Mouse (Mus musculus) lung, postnatal 0 days (tissue): ENCODE data around the gene Fance. TPM values are rescaled to one million over a fixed set of nuclear protein-coding genes. Genes with fewer than 3 reads are reported as not detected.
"Not testable (repeated sequence)": the region's sequence is repeated elsewhere in the genome, so short reads cannot be mapped to it uniquely, and the experiment has no call there.

Experiments used
- ATAC-seq: fragments of 200-750 bp; cut with Nextera tagmentation; 2 replicates; pipeline ENCODE4 v1.8.0; 2017; ENCODE audit warnings: moderate library complexity
- DNase-seq: peaks from one replicate; pipeline ENCODE4 v3.0.0-alpha.2; 2016; ENCODE audit warnings: low spot score
- H3K27ac ChIP-seq: fragments of 300-500 bp; sonication (generic); 2 replicates; pipeline ENCODE4 v1.5.1; 2014; ENCODE audit warnings: antibody characterized with exemption, mild to moderate bottlenecking, low read length, mixed read lengths
- H3K27me3 ChIP-seq: fragments of 300-500 bp; sonication (generic); replicated peaks from 2 replicates; pipeline ENCODE4 v1.6.1; 2014; ENCODE audit warnings: low read length, mixed read lengths; ENCODE audit not compliant: insufficient read depth
- H3K36me3 ChIP-seq: fragments of 300-500 bp; sonication (generic); 2 replicates; pipeline ENCODE4 v1.6.1; 2014; ENCODE audit warnings: low read length, mixed read lengths; ENCODE audit not compliant: insufficient read depth
- H3K4me1 ChIP-seq: fragments of 300-500 bp; sonication (generic); 2 replicates; pipeline ENCODE4 v1.6.1; 2014; ENCODE audit warnings: antibody characterized with exemption, low read depth, low read length, mixed read lengths; ENCODE audit not compliant: insufficient read depth
- H3K4me2 ChIP-seq: fragments of 300-500 bp; sonication (generic); replicated peaks from 2 replicates; pipeline ENCODE4 v1.6.1; 2014; ENCODE audit warnings: low read depth, mild to moderate bottlenecking, low read length, moderate library complexity, mixed read lengths
- H3K4me3 ChIP-seq: fragments of 300-500 bp; sonication (generic); 2 replicates; pipeline ENCODE4 v1.5.1; 2014; ENCODE audit warnings: low read depth, low read length
- H3K9ac ChIP-seq: fragments of 300-500 bp; sonication (generic); replicated peaks from 2 replicates; pipeline ENCODE4 v1.6.1; 2014; ENCODE audit warnings: low read depth, mild to moderate bottlenecking
- H3K9me3 ChIP-seq: fragments of 300-500 bp; sonication (generic); 2 replicates; pipeline ENCODE4 v1.6.1; 2016; ENCODE audit warnings: low read length, mixed read lengths
- CTCF ChIP-seq: IDR thresholded peaks from 2 replicates; pipeline ENCODE4 v1.5.1; 2016; ENCODE audit warnings: antibody characterized with exemption, mild to moderate bottlenecking
- EP300 ChIP-seq: IDR thresholded peaks from 2 replicates; pipeline ENCODE4 v1.6.1; 2016; ENCODE audit warnings: antibody characterized with exemption, mild to moderate bottlenecking, control low read depth
- WGBS: fragments of 180-500 bp; shearing (Covaris S2); extraction: QIAGEN DNeasy Blood & Tissue Kit; methylation state at CpG from one replicate; pipeline ENCODE4 v1.1.7; 2014; 5-methylcytosine and 5-hydroxymethylcytosine counted together
- polyA plus RNA-seq: library from polyadenylated mRNA; unstranded; fragments of >200 nt; fragmentation: Nextera tagmentation; extraction: Ambion mirVana; gene quantifications from 2 replicates; pipeline ENCODE4 v1.2.1, GENCODE M21; 2015

Fance gene
- polyA plus RNA-seq, 1 experiment from 2014 or later = 24.3 TPM

DNA sequence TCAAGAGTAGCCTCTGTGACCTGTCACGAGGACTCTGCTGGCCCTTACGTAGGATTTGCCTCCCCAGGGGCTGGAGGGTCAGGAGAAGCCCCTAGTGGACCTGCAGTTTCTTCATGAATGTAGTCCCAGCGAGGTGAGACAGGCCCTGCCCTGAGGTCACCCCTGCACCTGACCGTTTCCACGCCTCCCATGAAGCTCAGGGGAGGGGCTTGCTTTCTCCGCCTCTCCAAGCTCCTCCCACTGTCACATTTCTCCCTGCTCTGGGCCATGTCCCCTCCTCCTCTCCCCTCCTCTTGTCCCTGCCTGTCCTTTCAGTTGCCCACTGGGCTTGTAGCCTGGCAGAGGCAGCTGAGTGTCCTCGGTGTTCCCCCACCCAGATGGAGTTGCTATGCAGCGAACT, 3.8 kb downstream of the Fance start:
- Histone ChIP-seq H3K4me2 (no peak overlapping the region), H3K9ac (no peak overlapping the region), H3K4me1 (peaks cover 3% of the 10 kb centered on the region; the same call in 1 of the 2 replicates), H3K27me3 (no peaks in the 10 kb centered on the region), H3K4me3 (no peak overlapping the region), H3K27ac (no peak overlapping the region), H3K9me3 (no peaks in the 10 kb centered on the region), H3K36me3 (peaks cover 14% of the 10 kb centered on the region)
- no peak for ATAC-seq
- DNase-seq = no peak
- TF ChIP-seq EP300 = no peak
- no peak for TF ChIP-seq CTCF
- WGBS = 50% methylated on average over 7 of the region's 8 CpGs

DNA sequence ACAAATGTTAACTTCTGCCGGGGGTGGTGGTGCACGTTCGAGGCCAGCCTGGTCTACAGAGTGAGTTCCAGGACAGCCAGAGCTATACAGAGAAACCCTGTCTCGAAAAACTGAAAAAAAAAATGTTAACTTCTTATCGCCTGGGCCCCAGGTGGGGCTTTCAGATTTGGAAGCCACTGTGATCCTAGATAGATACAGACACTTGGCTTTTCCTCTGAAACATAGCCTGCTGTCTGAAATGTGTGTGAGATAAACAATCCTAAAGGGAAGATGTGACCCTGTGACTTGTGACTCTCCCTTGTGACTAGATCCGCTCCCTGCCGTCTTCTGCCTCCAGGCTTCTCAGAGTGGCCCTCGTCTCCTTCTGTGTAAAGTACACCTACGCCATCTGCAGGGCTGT, 4.4 kb downstream of the Fance start:
- H3K4me2 ChIP-seq = no peak overlapping the region
- no peak overlapping the region for H3K9ac ChIP-seq
- DNase-seq (no peak), ATAC-seq (no peak)
- no peaks in the 10 kb centered on the region for H3K27me3 ChIP-seq
- H3K27ac ChIP-seq = no peak overlapping the region
- 77% methylated on average over 9 of the region's 9 CpGs for WGBS
- no peak overlapping the region for H3K4me3 ChIP-seq
- peaks cover 14% of the 10 kb centered on the region for H3K36me3 ChIP-seq
- H3K9me3 ChIP-seq = no peaks in the 10 kb centered on the region
- no peak for TF ChIP-seq CTCF
- TF ChIP-seq EP300 = no peak
- H3K4me1 ChIP-seq = peaks cover 3% of the 10 kb centered on the region; the same call in 1 of the 2 replicates

DNA sequence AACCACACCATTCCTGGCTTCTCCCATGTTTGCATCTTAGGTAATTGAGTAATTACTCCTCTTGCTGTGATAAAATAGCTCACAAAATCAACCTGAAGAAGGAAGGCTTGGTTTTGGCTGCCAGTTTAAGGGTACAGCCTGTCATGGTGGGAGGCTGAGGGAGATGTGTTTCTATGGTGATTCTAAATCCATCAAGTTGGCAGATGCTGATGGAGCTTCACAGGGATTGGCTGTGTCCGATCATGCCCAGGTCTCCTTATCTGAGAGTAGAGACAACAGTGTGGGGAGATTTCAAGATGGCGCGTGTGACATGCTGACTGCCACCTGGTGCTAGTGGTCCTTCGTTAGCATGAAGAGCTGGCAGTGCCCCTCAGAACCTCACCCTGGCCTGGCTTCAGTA, 8.4 kb downstream of the Fance start:
- H3K36me3 ChIP-seq = peaks cover 13% of the 10 kb centered on the region
- no peaks in the 10 kb centered on the region for H3K9me3 ChIP-seq
- no peaks in the 10 kb centered on the region for H3K27me3 ChIP-seq
- H3K4me3 ChIP-seq = no peak overlapping the region
- no peak for ATAC-seq
- no peaks in the 10 kb centered on the region for H3K4me1 ChIP-seq
- TF ChIP-seq EP300 (no peak), CTCF (no peak)
- WGBS = 87% methylated on average over 4 of the region's 4 CpGs
- DNase-seq = no peak
- H3K4me2 ChIP-seq = no peak overlapping the region
- no peak overlapping the region for H3K27ac ChIP-seq
- H3K9ac ChIP-seq = no peak overlapping the region

DNA sequence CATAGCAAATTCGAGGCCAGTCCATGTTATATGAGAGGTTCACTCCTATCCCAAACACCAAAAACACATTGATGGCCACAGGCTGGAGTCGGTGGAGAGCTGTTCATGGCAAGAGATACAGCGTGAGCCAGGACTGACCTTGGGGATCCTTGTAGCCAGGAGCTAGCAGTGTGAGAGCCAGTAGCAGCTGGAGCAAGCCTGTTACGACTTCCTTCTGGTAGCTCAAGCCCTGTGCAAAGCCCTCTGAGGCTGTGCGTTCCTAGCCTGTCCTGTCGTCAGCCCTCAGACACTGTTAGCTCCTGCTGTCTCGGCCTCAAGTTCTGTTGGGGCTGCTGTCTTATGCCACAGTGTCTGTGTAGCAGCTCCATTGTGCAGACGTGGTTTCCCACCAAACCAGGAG, 10.5 kb downstream of the Fance start:
- no peak for TF ChIP-seq EP300
- no peak for TF ChIP-seq CTCF
- no peaks in the 10 kb centered on the region for H3K27me3 ChIP-seq
- no peak overlapping the region for H3K27ac ChIP-seq
- H3K9ac ChIP-seq = no peak overlapping the region
- H3K4me2 ChIP-seq = no peak overlapping the region
- H3K36me3 ChIP-seq = no peaks in the 10 kb centered on the region; the same call in 1 of the 2 replicates
- DNase-seq (no peak), ATAC-seq (no peak)
- H3K4me3 ChIP-seq = no peak overlapping the region
- WGBS = 88% methylated on average over 8 of the region's 8 CpGs
- H3K9me3 ChIP-seq = no peaks in the 10 kb centered on the region
- H3K4me1 ChIP-seq = peaks cover 7% of the 10 kb centered on the region; the same call in 1 of the 2 replicates

DNA sequence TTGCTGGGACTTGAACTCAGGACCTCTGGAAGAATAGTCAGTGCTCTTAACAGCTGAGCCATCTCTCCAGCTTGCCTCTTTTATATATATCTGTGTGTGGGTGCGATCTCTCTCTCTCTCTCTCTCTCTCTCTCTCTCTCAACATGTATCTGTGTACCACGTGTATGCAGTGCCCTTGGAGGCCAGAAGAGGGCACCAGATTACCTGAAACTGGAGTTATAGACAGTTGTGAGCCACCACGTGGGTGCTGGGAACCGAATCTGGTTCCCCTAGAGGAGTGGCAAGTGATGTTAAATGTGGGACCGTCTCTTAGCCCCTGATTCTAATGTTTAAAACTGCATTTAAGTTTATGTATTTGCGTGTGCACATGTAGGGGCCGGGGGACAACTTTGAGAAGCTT, 11.1 kb downstream of the Fance start:
- not testable (repeated sequence) for H3K36me3 ChIP-seq, H3K4me1 ChIP-seq, H3K4me3 ChIP-seq, H3K9ac ChIP-seq, H3K27ac ChIP-seq, DNase-seq, H3K9me3 ChIP-seq, H3K4me2 ChIP-seq, ATAC-seq, H3K27me3 ChIP-seq
- 96% methylated on average over 7 of the region's 7 CpGs for WGBS
- TF ChIP-seq CTCF = peak; percentile 40

DNA sequence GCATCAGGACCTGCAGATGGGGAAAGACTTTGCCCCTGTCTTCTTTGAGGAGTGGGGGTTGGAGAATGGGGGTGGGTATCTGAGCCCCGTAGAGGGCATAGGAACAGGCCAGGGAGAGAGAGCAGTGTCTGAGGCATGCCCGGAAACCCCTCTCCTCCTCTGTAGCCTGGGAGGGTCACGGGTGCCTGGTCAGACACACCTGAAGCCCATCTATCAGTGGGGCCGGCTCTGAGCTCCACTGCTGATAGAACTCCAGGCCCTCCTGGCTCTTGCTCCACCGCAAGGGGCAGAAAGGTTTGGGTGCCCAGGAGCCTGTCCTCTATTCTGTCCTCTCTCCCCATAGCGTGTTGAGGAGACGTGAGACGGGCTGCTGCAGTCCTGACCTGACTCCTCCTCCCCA, 12.4 kb downstream of the Fance start:
- 88% methylated on average over 7 of the region's 8 CpGs for WGBS
- no peak overlapping the region for H3K9ac ChIP-seq
- DNase-seq = no peak
- H3K36me3 ChIP-seq = no peaks in the 10 kb centered on the region; the same call in 1 of the 2 replicates
- no peak for TF ChIP-seq CTCF
- TF ChIP-seq EP300 = no peak
- H3K4me1 ChIP-seq = peaks cover 15% of the 10 kb centered on the region
- no peak overlapping the region for H3K27ac ChIP-seq
- no peak overlapping the region for H3K4me3 ChIP-seq
- no peaks in the 10 kb centered on the region for H3K27me3 ChIP-seq
- no peak for ATAC-seq
- no peak overlapping the region for H3K4me2 ChIP-seq
- no peaks in the 10 kb centered on the region for H3K9me3 ChIP-seq

DNA sequence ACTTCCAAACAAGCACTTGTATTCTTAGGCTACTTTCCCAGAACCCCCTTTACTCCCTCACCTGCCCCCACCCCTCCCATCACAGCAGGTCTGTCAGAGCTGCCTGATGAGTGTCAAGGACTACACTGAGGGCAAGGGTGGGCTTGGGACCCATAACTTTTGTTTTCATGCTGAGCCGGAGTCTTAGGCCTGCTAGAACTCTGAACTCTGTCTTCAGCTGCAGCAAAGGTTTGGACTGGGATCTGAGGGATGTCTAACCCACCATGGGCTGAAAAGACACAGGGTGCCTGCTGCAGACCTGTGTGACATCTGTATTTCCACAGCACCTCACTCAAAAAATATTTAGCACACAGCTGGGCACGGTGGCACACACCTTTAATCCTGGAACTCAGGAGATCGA, 13.6 kb downstream of the Fance start:
- Histone ChIP-seq H3K36me3 (peaks cover 10% of the 10 kb centered on the region; the same call in 1 of the 2 replicates), H3K4me1 (peaks cover 15% of the 10 kb centered on the region), H3K27me3 (no peaks in the 10 kb centered on the region), H3K9ac (no peak overlapping the region), H3K4me2 (no peak overlapping the region), H3K9me3 (no peaks in the 10 kb centered on the region), H3K4me3 (no peak overlapping the region), H3K27ac (no peak overlapping the region)
- ATAC-seq (no peak), DNase-seq (no peak)
- 77% methylated on average over 3 of the region's 3 CpGs for WGBS
- no peak for TF ChIP-seq EP300
- no peak for TF ChIP-seq CTCF
